Mouse (Mus musculus) midbrain, embryonic 16.5 days (tissue): Measurements from ENCODE around the gene Cxcl9. TPM values are rescaled to one million over a fixed set of nuclear protein-coding genes. Genes with fewer than 3 reads are reported as not detected.

ENCODE experiments used
- ATAC-seq: fragments of 200-750 bp; cut with Nextera tagmentation; 2 replicates; pipeline ENCODE4 v1.8.0; 2017; ENCODE audit warnings: moderate TSS enrichment
- H3K27ac ChIP-seq: fragments of 300-500 bp; sonication (generic); 2 replicates; pipeline ENCODE4 v1.5.1; 2014; ENCODE audit warnings: mild to moderate bottlenecking, low read length, mixed read lengths
- H3K27me3 ChIP-seq: fragments of 300-500 bp; sonication (generic); 2 replicates; pipeline ENCODE4 v1.6.1; 2014; ENCODE audit warnings: low read depth, low read length, mixed read lengths; ENCODE audit not compliant: control insufficient read depth, insufficient read depth
- H3K36me3 ChIP-seq: fragments of 300-500 bp; sonication (generic); 2 replicates; pipeline ENCODE4 v1.6.1; 2014; ENCODE audit warnings: mild to moderate bottlenecking, low read length, moderate library complexity, mixed read lengths; ENCODE audit not compliant: control insufficient read depth, insufficient read depth
- H3K4me1 ChIP-seq: fragments of 300-500 bp; sonication (generic); 2 replicates; pipeline ENCODE4 v1.6.1; 2014; ENCODE audit warnings: mild to moderate bottlenecking, low read length, mixed read lengths; ENCODE audit not compliant: control insufficient read depth, insufficient read depth
- H3K4me2 ChIP-seq: fragments of 300-500 bp; sonication (generic); 2 replicates; pipeline ENCODE4 v1.6.1; 2014; ENCODE audit warnings: mild to moderate bottlenecking, low read length, mixed read lengths
- H3K4me3 ChIP-seq: fragments of 300-500 bp; sonication (generic); 2 replicates; pipeline ENCODE4 v1.5.1; 2014; ENCODE audit warnings: low read depth, mild to moderate bottlenecking, low read length, moderate library complexity, mixed read lengths
- H3K9ac ChIP-seq: fragments of 300-500 bp; sonication (generic); 2 replicates; pipeline ENCODE4 v1.6.1; 2014; ENCODE audit warnings: low read depth, low read length, mixed read lengths
- H3K9me3 ChIP-seq: fragments of 300-500 bp; sonication (generic); replicated peaks from 2 replicates; pipeline ENCODE4 v1.6.1; 2014; ENCODE audit warnings: mild to moderate bottlenecking, low read length, mixed read lengths; ENCODE audit not compliant: control insufficient read depth, poor library complexity, severe bottlenecking
- WGBS: fragments of 180-500 bp; shearing (Covaris S2); extraction: QIAGEN DNeasy Blood & Tissue Kit; methylation state at CpG from one replicate; pipeline ENCODE4 v1.1.7; 2014; 5-methylcytosine and 5-hydroxymethylcytosine counted together
- polyA plus RNA-seq: library from polyadenylated mRNA; unstranded; fragments of >200 nt; fragmentation: Nextera tagmentation; extraction: Ambion mirVana; gene quantifications from 2 replicates; pipeline ENCODE4 v1.2.1, GENCODE M21; 2015

The Cxcl9 gene
- not detected in 2 replicates for polyA plus RNA-seq

GRCm38 (mm10) chr5:92327929-92328328, at the start of gene Cxcl9:
TSS of gene Cxcl9 (minus strand) at chr5:92328079.
- Histone ChIP-seq H3K27ac (no peak within 1 kb of the TSS), H3K27me3 (no peaks in the 10 kb centered on the region), H3K9me3 (no peaks in the 10 kb centered on the region), H3K4me1 (no peaks in the 10 kb centered on the region), H3K4me2 (no peak within 1 kb of the TSS), H3K9ac (no peak within 1 kb of the TSS), H3K4me3 (no peak within 1 kb of the TSS), H3K36me3 (no peaks in the 10 kb centered on the region)
- WGBS = 91% methylated on average over 7 of the region's 7 CpGs
- ATAC-seq = no peak

GRCm38 (mm10) chr5:92376795-92377405, 49.0 kb upstream of the Cxcl9 start:
- Histone ChIP-seq H3K9ac (no peak overlapping the region), H3K27me3 (no peaks in the 10 kb centered on the region), H3K4me3 (no peak overlapping the region), H3K27ac (no peak overlapping the region), H3K36me3 (no peaks in the 10 kb centered on the region), H3K4me1 (no peaks in the 10 kb centered on the region), H3K9me3 (no peaks in the 10 kb centered on the region), H3K4me2 (no peak overlapping the region)
- WGBS = 33% methylated on average over 13 of the region's 13 CpGs
- ATAC-seq = no peak

DNA sequence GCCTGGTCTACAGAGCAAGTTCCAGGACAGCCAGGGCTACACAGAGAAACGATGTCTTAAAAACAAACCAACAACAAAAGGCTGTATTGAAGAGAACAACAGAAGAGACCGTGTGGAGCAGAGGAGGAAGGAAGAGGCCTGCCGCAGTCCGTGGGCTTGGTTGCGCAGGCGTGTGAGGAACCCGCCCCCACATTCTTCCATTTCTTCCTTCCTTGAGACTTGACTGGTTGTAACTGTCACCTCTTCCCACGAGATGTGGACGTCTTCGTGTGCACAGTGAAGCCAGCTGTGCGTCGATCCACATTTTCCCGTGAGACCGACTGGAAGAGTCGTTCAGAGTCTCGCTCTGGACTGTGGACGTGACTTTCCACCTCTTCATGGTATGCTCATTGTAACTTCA, 47.5 kb upstream of the Cxcl9 start:
- ATAC-seq = no peak
- Histone ChIP-seq H3K27ac (no peak overlapping the region), H3K9ac (no peak overlapping the region), H3K9me3 (no peaks in the 10 kb centered on the region), H3K4me3 (no peak overlapping the region), H3K4me1 (no peaks in the 10 kb centered on the region), H3K36me3 (no peaks in the 10 kb centered on the region), H3K4me2 (no peak overlapping the region), H3K27me3 (no peaks in the 10 kb centered on the region)
- WGBS = 85% methylated on average over 17 of the region's 17 CpGs

- Histone ChIP-seq H3K9ac (no peak overlapping the region), H3K4me2 (no peak overlapping the region), H3K27ac (no peak overlapping the region), H3K36me3 (no peaks in the 10 kb centered on the region), H3K4me1 (no peaks in the 10 kb centered on the region), H3K4me3 (no peak overlapping the region), H3K9me3 (no peaks in the 10 kb centered on the region), H3K27me3 (no peaks in the 10 kb centered on the region)
- WGBS = 76% methylated on average over 6 of the region's 6 CpGs
- ATAC-seq = no peak
Measured at GRCm38 (mm10) chr5:92374721-92375142, 46.9 kb upstream of the Cxcl9 start.

- H3K9ac ChIP-seq = no peak overlapping the region
- no peak overlapping the region for H3K4me2 ChIP-seq
- no peaks in the 10 kb centered on the region for H3K36me3 ChIP-seq
- no peak overlapping the region for H3K4me3 ChIP-seq
- ATAC-seq = no peak
- no peaks in the 10 kb centered on the region for H3K27me3 ChIP-seq
- H3K9me3 ChIP-seq = no peaks in the 10 kb centered on the region
- H3K4me1 ChIP-seq = no peaks in the 10 kb centered on the region
- H3K27ac ChIP-seq = no peak overlapping the region
- WGBS = 79% methylated on average over 2 of the region's 2 CpGs
Measured at GRCm38 (mm10) chr5:92372605-92373004, 44.7 kb upstream of the Cxcl9 start.

DNA sequence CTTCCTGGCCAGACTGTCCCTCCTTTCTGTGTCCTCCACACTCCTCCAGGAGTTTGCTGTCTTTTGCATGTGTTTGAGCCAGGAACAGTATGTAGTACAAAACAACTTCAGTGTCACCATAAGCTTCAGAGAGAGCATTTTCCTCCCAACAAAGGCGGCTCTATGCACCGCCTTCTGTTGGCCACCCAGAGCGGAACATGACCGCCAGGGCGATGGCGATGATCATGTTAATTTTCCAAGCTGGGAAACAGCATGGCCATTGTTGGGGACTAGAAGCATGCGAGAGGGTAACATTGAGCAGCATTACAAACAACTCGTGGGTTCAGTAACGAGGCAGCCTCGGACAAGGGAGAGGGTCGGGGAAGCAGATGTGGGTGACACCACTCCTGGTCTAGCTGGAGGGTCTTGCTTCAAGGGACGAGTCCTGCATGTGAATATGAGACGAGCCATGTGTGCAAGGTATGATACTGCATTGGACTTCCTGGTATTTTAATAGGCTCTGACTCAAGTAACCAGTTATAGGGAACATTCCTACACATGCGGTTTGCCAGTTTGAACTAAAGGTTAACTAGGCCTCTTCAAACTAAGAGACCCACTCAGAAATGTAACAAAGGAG, 43.6 kb upstream of the Cxcl9 start:
- 70% methylated on average over 14 of the region's 14 CpGs for WGBS
- ATAC-seq = no peak
- H3K4me3 ChIP-seq = no peak overlapping the region
- no peaks in the 10 kb centered on the region for H3K9me3 ChIP-seq
- no peaks in the 10 kb centered on the region for H3K4me1 ChIP-seq
- no peak overlapping the region for H3K27ac ChIP-seq
- H3K27me3 ChIP-seq = no peaks in the 10 kb centered on the region
- H3K4me2 ChIP-seq = no peak overlapping the region
- no peak overlapping the region for H3K9ac ChIP-seq
- no peaks in the 10 kb centered on the region for H3K36me3 ChIP-seq

DNA sequence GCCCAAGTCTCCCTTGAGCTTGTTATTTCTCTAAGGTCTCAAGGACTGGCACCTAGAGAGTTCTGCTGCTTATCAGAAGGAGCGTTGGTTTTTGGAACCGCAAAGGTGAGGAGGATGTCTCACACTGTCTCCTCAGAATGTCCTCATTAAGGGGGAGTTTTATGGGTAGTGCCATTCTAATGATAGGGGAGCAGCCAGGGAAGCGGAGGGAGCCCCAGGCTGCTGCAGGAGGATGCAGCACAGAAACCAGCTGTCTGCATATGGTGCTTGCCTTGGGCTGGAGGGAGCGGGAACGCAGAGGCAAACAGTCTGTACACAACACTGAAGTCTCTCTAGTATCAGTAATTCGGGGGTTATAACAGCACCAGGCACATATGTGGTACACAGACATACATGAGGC, 43.0 kb upstream of the Cxcl9 start:
- Histone ChIP-seq H3K4me2 (no peak overlapping the region), H3K4me1 (no peaks in the 10 kb centered on the region), H3K9me3 (no peaks in the 10 kb centered on the region), H3K4me3 (no peak overlapping the region), H3K27ac (no peak overlapping the region), H3K9ac (no peak overlapping the region), H3K36me3 (no peaks in the 10 kb centered on the region), H3K27me3 (no peaks in the 10 kb centered on the region)
- no peak for ATAC-seq
- 78% methylated on average over 6 of the region's 6 CpGs for WGBS

- no peak overlapping the region for H3K4me3 ChIP-seq
- H3K4me2 ChIP-seq = no peak overlapping the region
- H3K36me3 ChIP-seq = no peaks in the 10 kb centered on the region
- no peaks in the 10 kb centered on the region for H3K4me1 ChIP-seq
- no peaks in the 10 kb centered on the region for H3K9me3 ChIP-seq
- H3K27me3 ChIP-seq = no peaks in the 10 kb centered on the region
- no peak for ATAC-seq
- WGBS = 85% methylated on average over 6 of the region's 6 CpGs
- no peak overlapping the region for H3K9ac ChIP-seq
- H3K27ac ChIP-seq = no peak overlapping the region
Measured at GRCm38 (mm10) chr5:92370392-92370791, 42.5 kb upstream of the Cxcl9 start.

DNA sequence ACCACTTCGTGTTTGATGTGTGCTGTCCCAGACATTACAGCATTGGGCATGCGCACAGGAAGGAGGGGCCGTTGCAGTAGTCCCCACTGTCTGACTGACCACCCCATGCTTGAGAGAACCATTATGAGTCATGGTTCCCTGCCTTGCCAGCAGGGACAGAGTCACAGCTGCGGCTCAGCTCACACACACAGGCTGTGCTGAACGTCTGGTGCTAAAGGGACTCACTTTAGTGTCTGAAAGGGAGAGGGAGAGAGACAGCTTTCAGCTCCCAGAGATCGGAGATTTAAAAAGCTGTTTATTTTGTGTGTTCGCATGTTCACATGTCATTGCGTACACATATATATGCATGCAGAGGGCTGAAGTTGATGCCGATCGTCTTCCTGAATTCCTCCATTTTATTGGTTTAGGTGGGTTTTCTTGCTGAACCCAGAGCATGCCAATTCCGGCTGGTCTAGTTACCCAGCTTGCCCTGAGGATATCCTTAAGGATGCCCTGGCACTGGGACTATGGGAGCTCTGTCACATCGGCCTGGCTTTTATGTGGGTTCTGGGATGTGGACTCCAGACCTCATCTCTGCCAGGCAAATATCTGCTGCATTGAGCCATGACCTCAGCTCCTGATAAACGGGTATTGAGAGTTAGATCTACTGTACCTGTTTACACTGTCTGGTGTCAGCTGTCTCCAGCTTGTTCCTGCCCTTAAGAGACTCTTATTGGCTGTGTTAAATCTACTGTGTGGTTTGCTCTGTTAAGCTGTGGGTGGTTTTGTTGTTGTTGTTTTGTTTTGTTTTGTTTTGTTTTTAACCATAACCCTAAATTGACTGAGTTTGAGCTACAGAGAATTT, 41.5 kb upstream of the Cxcl9 start:
- Histone ChIP-seq H3K9me3 (no peaks in the 10 kb centered on the region), H3K9ac (no peak overlapping the region), H3K36me3 (no peaks in the 10 kb centered on the region), H3K4me1 (no peaks in the 10 kb centered on the region), H3K27ac (no peak overlapping the region), H3K4me3 (no peak overlapping the region), H3K4me2 (no peak overlapping the region), H3K27me3 (no peaks in the 10 kb centered on the region)
- ATAC-seq = peak; percentile 78; the same call in 1 of the 2 replicates
- 66% methylated on average over 13 of the region's 13 CpGs for WGBS
